Mouse (Mus musculus) heart, postnatal 0 days (tissue): Measurements from ENCODE around the gene Cyp4v3.

Source experiments
- CTCF ChIP-seq: IDR thresholded peaks from 2 replicates; pipeline ENCODE4 v1.5.1; 2016; ENCODE audit warnings: antibody characterized with exemption, control low read depth, low read depth
- EP300 ChIP-seq: IDR thresholded peaks from 2 replicates; pipeline ENCODE4 v1.6.1; 2016; ENCODE audit warnings: antibody characterized with exemption, low read depth

DNA sequence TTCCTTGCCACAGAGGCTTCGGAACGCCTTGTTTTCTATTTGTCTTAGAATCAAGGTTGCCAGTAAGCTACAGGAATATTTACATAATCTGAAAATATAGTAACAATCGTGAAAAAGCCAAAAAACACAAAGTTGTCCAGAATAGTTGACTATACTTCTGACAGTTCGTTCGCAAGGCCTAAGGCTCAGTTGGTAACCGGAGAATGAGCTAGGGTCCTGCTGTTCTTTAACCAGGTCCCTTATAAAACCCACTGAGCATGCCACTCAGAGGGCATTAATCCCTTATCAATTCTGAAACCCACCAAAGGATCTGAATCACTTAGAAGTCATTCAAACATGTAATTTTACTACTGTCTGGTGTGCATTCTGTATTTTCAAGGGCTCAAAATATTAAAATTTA is 22.8 kb upstream of the Cyp4v3 start:
- TF ChIP-seq CTCF (no peak), EP300 (no peak)
